Comparison of ENCODE assay signal across 16 mouse cellular contexts in the genomic region with DNA sequence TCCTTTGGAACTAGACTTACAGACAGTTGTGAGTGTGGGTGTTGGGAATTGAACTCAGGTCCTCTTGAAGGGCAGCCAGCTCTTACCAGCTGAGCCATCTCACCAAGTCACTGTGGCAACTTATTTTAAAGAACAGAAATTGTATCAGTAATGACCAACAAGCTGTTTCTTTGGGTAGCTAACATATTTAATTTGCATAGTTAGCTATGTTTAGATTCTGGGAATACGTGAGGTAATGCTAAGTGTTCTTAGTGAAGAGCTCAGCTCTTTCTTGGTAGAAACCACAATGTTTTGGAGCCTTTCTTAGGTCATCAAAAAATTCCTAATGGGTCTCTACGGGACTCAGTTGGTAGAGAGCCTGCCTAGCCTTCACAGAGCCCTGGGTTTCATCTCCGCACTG. TPM values are rescaled to one million over a fixed set of nuclear protein-coding genes. Genes with fewer than 3 reads are reported as not detected.
"Had no signal": no experiment of that assay in that cellular context is flagged by ENCODE, and none has a peak within 500 bp of the region (broad histone marks: within the 10 kb centered on the region; RNA-seq: fewer than 3 reads in every experiment).

No protein-coding gene starts in this region.

- ATAC-seq: intestine, embryonic 16.5 days had no signal

- H3K27me3 ChIP-seq: megakaryocyte, embryonic 14.5 days had no signal

- H3K4me3 ChIP-seq: liver, embryonic 15.5 days had no signal

- H3K27ac ChIP-seq: liver, embryonic 15.5 days; macrophage had no signal

- H3K9me3 ChIP-seq: liver, embryonic 15.5 days; megakaryocyte, embryonic 14.5 days had no signal

- DNase-seq: kidney, adult 2 months; kidney, postnatal 36 days; layer of hippocampus, adult 9-11 months; layer of hippocampus, postnatal 36 days; lung, adult 2 months; lung, postnatal 10 days; retina, postnatal 1 day; right cerebral cortex, postnatal 4 days; spleen, adult 18-20 months; thymus, adult 2 months; thymus, postnatal 36 days had no signal

- H3K9ac ChIP-seq: liver, embryonic 15.5 days had no signal

- H3K4me2 ChIP-seq: liver, embryonic 11.5 days; liver, embryonic 15.5 days had no signal

- H3K36me3 ChIP-seq: liver, embryonic 15.5 days had no signal

RNA-seq across cellular contexts. Expression of a gene that starts 48.9 kb away (rescaled TPM):
- polyA plus RNA-seq: macrophage had no signal
